Mouse (Mus musculus): ENCODE results near the gene Plekhj1. TPM values are rescaled to one million over a fixed set of nuclear protein-coding genes. Genes with fewer than 3 reads are reported as not detected.
A peak's percentile ranks its signal among the peaks of the same experiment; 100 is the strongest.

Plekhj1 gene
- total RNA-seq, 2 experiments from 2014 or later = 61.9 to 72.8 TPM

DNA sequence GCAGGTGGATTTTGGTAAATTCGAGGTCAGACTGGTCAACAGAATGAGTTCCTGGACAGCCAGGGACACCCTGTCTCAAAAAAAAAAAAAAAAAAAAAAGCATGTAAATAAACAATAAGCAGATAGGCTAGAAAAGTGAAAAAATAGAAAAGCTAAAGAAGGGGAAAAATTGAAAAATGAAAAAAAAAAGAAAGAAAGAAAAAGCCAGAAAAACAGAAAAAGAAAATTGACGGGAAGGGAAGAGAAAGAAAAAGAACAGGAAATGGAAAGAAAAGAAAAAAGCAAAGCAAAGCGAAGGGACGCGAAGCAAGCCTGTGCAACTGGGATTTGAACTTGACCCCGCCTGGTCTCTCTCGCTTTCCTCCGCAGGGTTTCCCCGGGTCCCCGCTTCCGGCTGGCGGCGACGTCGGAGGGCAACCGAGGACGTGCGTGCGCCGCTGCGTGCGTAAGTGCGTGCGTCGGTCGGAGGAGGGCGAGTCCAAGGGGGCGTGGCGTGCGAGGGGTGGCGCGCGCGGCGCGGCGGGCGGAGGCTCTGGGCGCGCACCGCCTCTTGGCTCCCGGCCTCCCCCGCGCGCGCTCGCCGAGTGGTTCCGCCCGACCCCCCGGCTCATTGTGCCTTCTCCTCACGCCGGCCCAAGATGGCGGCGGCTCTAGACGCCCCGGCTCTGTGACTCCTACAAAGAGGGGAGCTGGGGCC lies 43.7 kb downstream of the Plekhj1 start, which contains the start of gene Dot1l:
Gene Dot1l (plus strand): TSS at position 613 of the 697 bp plus-strand sequence.
- DNase-seq (ENCODE audit: low spot score in 2 of 2) = peak; percentile 98 to 99

DNA sequence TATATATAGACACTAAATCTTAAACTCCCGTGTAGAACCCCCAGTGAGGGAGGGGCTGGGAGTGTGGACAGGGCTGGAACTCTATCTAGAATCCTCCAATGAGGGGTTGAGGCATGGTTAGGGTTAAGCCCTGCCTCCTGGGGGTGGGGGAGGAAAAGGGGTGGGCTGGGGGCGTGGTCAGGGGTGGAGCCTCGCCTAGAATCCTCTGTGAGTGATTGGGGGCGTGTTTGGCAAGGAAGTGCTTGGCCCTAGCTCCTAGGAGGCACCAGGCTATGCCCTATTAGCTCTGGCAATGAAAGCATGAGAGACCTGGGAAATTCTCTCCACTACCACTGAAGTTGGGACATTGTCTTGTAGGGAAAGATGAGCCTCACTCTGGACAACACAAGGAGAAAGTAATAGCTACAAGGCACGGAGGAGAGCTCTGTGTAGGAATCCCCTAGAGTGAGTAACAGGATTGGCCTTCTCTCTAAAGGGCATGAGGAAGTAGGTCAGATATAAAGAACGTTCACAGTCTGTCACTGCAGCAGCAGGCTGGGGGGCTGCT lies 46.3 kb downstream of the Plekhj1 start:
- DNase-seq (ENCODE audit: low spot score in 2 of 2) = peak; percentile 64 to 74

DNA sequence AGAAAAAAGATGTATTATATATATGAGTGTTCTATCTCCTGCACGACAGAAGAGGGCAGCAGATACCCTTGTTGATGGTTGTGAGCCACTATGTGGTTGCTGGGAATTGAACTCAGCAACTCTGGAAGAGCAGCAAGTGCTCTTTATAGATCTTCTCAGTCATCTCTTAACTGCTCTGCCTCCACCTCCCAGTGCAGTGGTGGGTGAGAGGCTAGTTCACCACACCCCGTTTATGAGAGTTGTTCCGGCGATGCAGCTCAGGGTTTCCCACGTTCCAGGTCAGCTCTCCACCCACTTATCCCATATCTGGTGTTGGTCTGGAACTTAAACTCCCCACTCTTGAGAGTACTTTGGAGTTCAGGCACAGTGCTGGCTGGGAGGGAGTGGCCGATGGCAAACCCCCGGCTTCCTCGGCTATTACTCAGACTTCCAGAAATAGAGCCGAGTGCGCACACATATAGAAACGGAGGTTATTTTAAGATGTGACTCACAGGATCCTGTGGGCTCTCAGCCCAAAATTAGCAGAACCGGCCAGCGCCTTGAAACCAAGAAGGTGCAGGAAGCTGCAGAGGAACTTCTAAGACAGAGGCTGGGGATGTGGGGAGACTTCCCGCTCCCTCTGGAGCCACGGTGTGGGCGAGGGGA lies 47.1 kb downstream of the Plekhj1 start:
- DNase-seq (ENCODE audit: low spot score in 2 of 2) = no peak

DNA sequence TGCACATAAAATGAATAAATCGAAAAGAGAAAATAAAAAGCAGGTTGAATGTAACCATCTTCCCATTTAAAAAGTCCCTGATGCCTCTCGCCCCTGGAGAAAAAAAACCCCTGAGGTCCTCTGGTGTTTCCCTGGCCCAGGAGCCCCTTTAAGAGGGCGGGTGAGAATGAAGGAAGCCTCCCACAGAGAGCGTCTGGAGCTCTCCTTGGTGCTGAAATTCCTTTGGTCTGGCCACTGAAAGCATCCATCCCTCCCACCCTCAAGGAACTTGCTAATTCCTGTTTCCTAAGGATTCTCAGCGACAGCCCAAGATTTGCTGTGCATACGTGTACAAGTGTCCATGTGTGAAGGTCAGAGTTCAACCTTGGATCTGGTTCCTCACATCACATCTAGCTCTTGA lies 49.8 kb downstream of the Plekhj1 start:
- DNase-seq (ENCODE audit: low spot score in 2 of 2) = no peak

DNA sequence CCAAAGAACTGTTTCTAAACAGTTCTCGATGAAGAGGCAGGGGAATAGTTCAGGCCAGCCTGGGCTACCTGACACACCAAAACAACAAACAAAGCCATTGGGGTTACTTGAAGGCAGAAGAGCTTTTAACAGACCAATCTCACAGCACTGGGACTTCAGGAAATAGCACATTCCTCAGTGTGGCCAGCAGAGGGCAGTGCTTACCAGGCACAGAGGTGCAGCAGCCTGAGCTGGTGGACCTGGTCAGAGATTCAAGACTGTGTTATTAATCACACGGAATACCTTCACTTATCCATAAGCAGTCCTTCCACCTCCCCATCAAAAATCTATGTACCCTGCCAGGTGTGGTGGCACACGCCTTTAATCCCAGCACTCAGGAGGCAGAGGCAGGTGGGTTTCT lies 51.0 kb downstream of the Plekhj1 start:
- DNase-seq (ENCODE audit: low spot score in 2 of 2) = peak; percentile 79 to 84

Small RNA genes lying within 50 kb of the gene (microRNA-seq; reads per million reads assigned to microRNA genes)
- gene Mir1982 = 5.3 to 6.5 reads per million in 2 experiments

Other genes starting within 250 kb of the Plekhj1 start
- 10 to 100 TPM; 49.5 to 53.9 TPM for gene Rexo1, start 237.1 kb downstream of the Plekhj1 start, total RNA-seq (2021)
- 10 to 100 TPM; 41.8 to 43.6 TPM for gene Klf16, start 221.3 kb downstream of the Plekhj1 start, total RNA-seq (2021)
- 100 to 1,000 TPM; 179 to 191 TPM for gene Abhd17a, start 208.3 kb downstream of the Plekhj1 start, total RNA-seq (2021)
- gene Scamp4, start 195.8 kb downstream of the Plekhj1 start, total RNA-seq (2021) = 10 to 100 TPM; 34.9 to 42.9 TPM
- 1 to 10 TPM; 2.1 to 4.5 TPM for gene Adat3, start 195.7 kb downstream of the Plekhj1 start, total RNA-seq (2021)
- 1 to 10 TPM; 2.6 to 3.0 TPM for gene Gm49322, start 192.6 kb downstream of the Plekhj1 start, total RNA-seq (2021)
- gene Csnk1g2, start 175.8 kb downstream of the Plekhj1 start, total RNA-seq (2021) = 100 to 1,000 TPM; 146 to 157 TPM
- 10 to 100 TPM; 84.4 to 90.6 TPM for gene Btbd2, start 141.6 kb downstream of the Plekhj1 start, total RNA-seq (2021)
- 10 to 100 TPM; 48.5 to 53.2 TPM for gene Mknk2, start 120.5 kb downstream of the Plekhj1 start, total RNA-seq (2021)
- 10 to 100 TPM; 21.2 to 22.5 TPM for gene Mob3a, start 96.6 kb downstream of the Plekhj1 start, total RNA-seq (2021)
- 10 to 100 TPM; 51.0 to 69.9 TPM for gene Izumo4, start 96.4 kb downstream of the Plekhj1 start, total RNA-seq (2021)
- gene Ap3d1, start 56.4 kb downstream of the Plekhj1 start, total RNA-seq (2021) = 100 to 1,000 TPM; 135 to 139 TPM
- 10 to 100 TPM; 61.0 to 67.4 TPM for gene Dot1l, start 43.4 kb downstream of the Plekhj1 start, total RNA-seq (2021)
- 10 to 100 TPM; 42.9 to 45.3 TPM for gene Sf3a2, start 428 bp downstream of the Plekhj1 start, total RNA-seq (2021)
- gene Amh, start 6.6 kb upstream of the Plekhj1 start, total RNA-seq (2021) = 1 to 10 TPM; 2.1 to 2.5 TPM
- gene Jsrp1, start 14.9 kb upstream of the Plekhj1 start, total RNA-seq (2021) = 1 to 10 TPM; 1.4 TPM
- 100 to 1,000 TPM; 399 to 419 TPM for gene Oaz1, start 28.0 kb upstream of the Plekhj1 start, total RNA-seq (2021)
- gene Lingo3, start 45.4 kb upstream of the Plekhj1 start, total RNA-seq (2021) = 10 to 100 TPM; 20.4 to 25.9 TPM
- 10 to 100 TPM; 52.3 to 54.0 TPM for gene Lsm7, start 56.6 kb upstream of the Plekhj1 start, total RNA-seq (2021)
- gene Sppl2b, start 56.6 kb upstream of the Plekhj1 start, total RNA-seq (2021) = 10 to 100 TPM; 80.4 to 97.8 TPM
- gene Tmprss9, start 73.2 kb upstream of the Plekhj1 start, total RNA-seq (2021) = under 1 TPM; 0.11 to 0.16 TPM
- gene Timm13, start 102.3 kb upstream of the Plekhj1 start, total RNA-seq (2021) = 100 to 1,000 TPM; 157 to 172 TPM
- gene Lmnb2, start 119.6 kb upstream of the Plekhj1 start, total RNA-seq (2021) = 10 to 100 TPM; 23.1 to 26.2 TPM
- gene Gadd45b, start 131.4 kb upstream of the Plekhj1 start, total RNA-seq (2021) = 10 to 100 TPM; 12.1 to 14.4 TPM
- 100 to 1,000 TPM; 145 to 156 TPM for gene Gng7, start 216.3 kb upstream of the Plekhj1 start, total RNA-seq (2021)
- gene Diras1, start 227.0 kb upstream of the Plekhj1 start, total RNA-seq (2021) = 100 to 1,000 TPM in 1 of 2 experiments, 10 to 100 TPM in 1; 92.4 to 110 TPM
- gene Slc39a3, start 238.8 kb upstream of the Plekhj1 start, total RNA-seq (2021) = 10 to 100 TPM; 57.3 to 66.0 TPM

Data from layer of hippocampus, postnatal 10 days (tissue).